Mouse (Mus musculus): ENCODE results near the gene Sycp2. TPM values are rescaled to one million over a fixed set of nuclear protein-coding genes. Genes with fewer than 3 reads are reported as not detected.

The Sycp2 gene
- polyA plus RNA-seq, 1 experiment from 2014 or later = 0.22 TPM

DNA sequence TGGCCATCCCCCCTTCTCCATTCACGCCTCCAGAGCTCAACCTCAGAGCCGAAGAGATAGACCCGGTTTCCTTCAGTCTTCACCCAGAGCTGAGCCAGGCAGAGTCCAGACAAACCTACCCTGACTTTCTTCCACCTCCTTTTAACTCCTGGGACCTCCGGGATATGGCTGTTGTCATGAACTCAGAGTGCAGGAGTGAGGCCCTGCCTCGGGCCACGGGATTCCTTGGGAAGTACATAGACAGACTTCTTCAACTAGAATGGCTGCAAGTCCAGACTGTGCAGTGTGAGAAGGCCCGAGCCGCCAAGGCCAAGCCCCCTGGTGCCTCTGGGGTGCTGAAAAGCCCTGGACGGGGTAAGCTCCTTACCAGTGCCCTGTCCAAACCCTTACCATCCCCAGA, 13.1 kb upstream of the Sycp2 start:
- Histone ChIP-seq H3K4me2 (replicated peaks; ENCODE audit: low read depth, low read length) (no peak overlapping the region), H3K9ac (replicated peaks; ENCODE audit: low read depth, low read length) (no peak overlapping the region), H3K36me3 (ENCODE audit: control insufficient read depth, insufficient read depth, low read length) (peaks cover 4% of the 10 kb centered on the region; the same call in 1 of the 2 replicates), H3K9me3 (ENCODE audit: control insufficient read depth, low read depth, low read length) (no peaks in the 10 kb centered on the region), H3K4me3 (ENCODE audit: low read depth, low read length) (no peak overlapping the region), H3K4me1 (ENCODE audit: control insufficient read depth, insufficient read depth, low read length) (0 out of 2 replicates have a peak, but pooled peaks cover 3% of the 10 kb centered on the region), H3K27ac (ENCODE audit: low read length) (no peak overlapping the region), H3K27me3 (ENCODE audit: control insufficient read depth, insufficient read depth, low read length) (no peaks in the 10 kb centered on the region)
- ATAC-seq (ENCODE audit: insufficient number of reproducible peaks, insufficient read depth, low FRiP score, low read depth) = no peak
- WGBS = 87% methylated on average over 9 of the region's 9 CpGs

DNA sequence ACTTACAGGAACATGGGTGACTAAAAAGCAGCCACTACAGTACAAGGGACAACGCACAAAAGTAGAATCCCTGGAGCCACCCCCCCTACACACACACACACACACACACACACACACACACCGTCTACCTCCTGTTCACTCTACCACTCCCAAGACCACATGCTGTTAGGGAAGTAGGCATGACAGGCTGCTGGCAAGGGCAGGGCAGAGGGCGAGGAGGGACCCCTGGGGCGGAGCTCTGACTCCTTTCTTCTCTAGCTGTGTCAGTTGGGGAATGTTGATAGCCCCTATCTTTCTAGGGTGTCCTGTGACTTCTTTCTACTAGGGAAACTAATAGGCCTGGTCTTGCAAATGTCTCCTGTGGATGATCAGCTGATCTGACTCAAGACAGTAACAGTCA, 9.5 kb upstream of the Sycp2 start:
- H3K4me1 ChIP-seq (ENCODE audit: control insufficient read depth, insufficient read depth, low read length) = peaks cover 12% of the 10 kb centered on the region; the same call in 1 of the 2 replicates
- H3K4me3 ChIP-seq (ENCODE audit: low read depth, low read length) = no peak overlapping the region
- no peaks in the 10 kb centered on the region for H3K27me3 ChIP-seq (ENCODE audit: control insufficient read depth, insufficient read depth, low read length)
- H3K36me3 ChIP-seq (ENCODE audit: control insufficient read depth, insufficient read depth, low read length) = peaks cover 4% of the 10 kb centered on the region; the same call in 1 of the 2 replicates
- no peak overlapping the region for H3K4me2 ChIP-seq (replicated peaks; ENCODE audit: low read depth, low read length)
- WGBS = 81% methylated on average over 4 of the region's 4 CpGs
- H3K27ac ChIP-seq (ENCODE audit: low read length) = no peak overlapping the region
- H3K9me3 ChIP-seq (ENCODE audit: control insufficient read depth, low read depth, low read length) = no peaks in the 10 kb centered on the region
- no peak overlapping the region for H3K9ac ChIP-seq (replicated peaks; ENCODE audit: low read depth, low read length)
- no peak for ATAC-seq (ENCODE audit: insufficient number of reproducible peaks, insufficient read depth, low FRiP score, low read depth)

- Histone ChIP-seq H3K9ac (replicated peaks; ENCODE audit: low read depth, low read length) (no peak overlapping the region), H3K9me3 (ENCODE audit: control insufficient read depth, low read depth, low read length) (no peaks in the 10 kb centered on the region), H3K27ac (ENCODE audit: low read length) (no peak overlapping the region), H3K4me3 (ENCODE audit: low read depth, low read length) (no peak overlapping the region), H3K27me3 (ENCODE audit: control insufficient read depth, insufficient read depth, low read length) (no peaks in the 10 kb centered on the region), H3K36me3 (ENCODE audit: control insufficient read depth, insufficient read depth, low read length) (peaks cover 4% of the 10 kb centered on the region; the same call in 1 of the 2 replicates), H3K4me1 (ENCODE audit: control insufficient read depth, insufficient read depth, low read length) (peaks cover 17% of the 10 kb centered on the region), H3K4me2 (replicated peaks; ENCODE audit: low read depth, low read length) (no peak overlapping the region)
- no peak for ATAC-seq (ENCODE audit: insufficient number of reproducible peaks, insufficient read depth, low FRiP score, low read depth)
- 62% methylated on average over 13 of the region's 13 CpGs for WGBS
These were observed 8.9 kb upstream of the Sycp2 start for GRCm38 (mm10) chr2:178416427-178416826.

GRCm38 (mm10) chr2:178415150-178415448, 7.6 kb upstream of the Sycp2 start:
- peaks cover 4% of the 10 kb centered on the region; the same call in 1 of the 2 replicates for H3K36me3 ChIP-seq (ENCODE audit: control insufficient read depth, insufficient read depth, low read length)
- no peak overlapping the region for H3K9ac ChIP-seq (replicated peaks; ENCODE audit: low read depth, low read length)
- no peaks in the 10 kb centered on the region for H3K9me3 ChIP-seq (ENCODE audit: control insufficient read depth, low read depth, low read length)
- peaks cover 20% of the 10 kb centered on the region for H3K4me1 ChIP-seq (ENCODE audit: control insufficient read depth, insufficient read depth, low read length)
- peak overlapping the region; percentile 58 for H3K27ac ChIP-seq (ENCODE audit: low read length)
- no peak for ATAC-seq (ENCODE audit: insufficient number of reproducible peaks, insufficient read depth, low FRiP score, low read depth)
- H3K27me3 ChIP-seq (ENCODE audit: control insufficient read depth, insufficient read depth, low read length) = no peaks in the 10 kb centered on the region
- H3K4me3 ChIP-seq (ENCODE audit: low read depth, low read length) = peak overlapping the region; percentile 67
- peak overlapping the region; percentile 96 for H3K4me2 ChIP-seq (replicated peaks; ENCODE audit: low read depth, low read length)
- WGBS = 25% methylated on average over 3 of the region's 3 CpGs

DNA sequence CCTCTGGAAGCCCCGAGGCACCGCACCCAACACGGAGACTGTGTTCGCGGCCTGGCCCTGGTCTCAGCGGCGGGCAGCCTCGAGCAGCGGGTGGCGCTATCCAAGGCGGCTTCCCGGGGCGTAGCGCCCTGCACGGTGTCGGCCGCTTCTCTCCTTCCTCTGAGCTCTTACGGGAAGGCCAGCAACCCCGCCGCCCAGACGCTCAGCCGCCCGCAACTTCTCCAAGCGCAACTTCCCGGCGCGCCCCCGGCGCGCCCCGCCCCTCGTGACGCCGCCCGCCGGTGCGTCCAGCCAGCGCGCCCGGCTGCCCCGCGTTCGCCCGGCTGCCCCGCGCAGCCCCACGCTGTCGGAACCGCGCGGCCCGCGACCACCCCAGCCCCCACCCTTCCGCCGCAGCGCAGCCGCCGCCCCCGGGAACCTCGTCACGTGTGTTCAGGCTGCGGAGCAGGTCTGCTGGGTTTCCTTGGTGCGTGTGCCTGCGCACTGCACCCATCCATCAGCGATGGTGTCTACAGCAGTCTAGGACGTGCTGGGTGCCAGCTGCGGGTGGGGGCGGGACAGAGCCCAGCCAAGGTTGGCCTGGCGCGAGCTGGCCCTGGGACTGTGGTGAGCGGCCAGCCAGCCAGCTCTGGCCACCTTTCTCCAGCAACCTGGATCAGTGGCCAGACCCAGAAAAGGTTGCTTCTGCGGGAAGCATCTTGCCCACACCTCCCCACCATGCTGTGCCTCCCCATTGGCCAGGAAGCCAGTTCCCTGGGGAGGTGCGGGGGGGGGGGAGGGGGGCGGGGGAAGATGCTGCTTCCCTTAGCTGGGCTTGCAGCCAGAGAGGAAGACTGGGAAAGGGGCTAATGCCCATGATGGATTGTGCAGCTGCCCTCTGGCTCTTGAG, 7.0 kb upstream of the Sycp2 start, which contains the start of the genes Ppp1r3d and Fam217b:
Gene Ppp1r3d (minus strand): TSS at position 212 of the 889 bp plus-strand sequence.
Gene Fam217b (plus strand): TSS at position 264 of the 889 bp plus-strand sequence.
- peak within 1 kb of the TSS; percentile 60 for H3K9ac ChIP-seq (replicated peaks; ENCODE audit: low read depth, low read length)
- peaks cover 20% of the 10 kb centered on the region for H3K4me1 ChIP-seq (ENCODE audit: control insufficient read depth, insufficient read depth, low read length)
- peak within 1 kb of the TSS; percentile 96 for H3K4me2 ChIP-seq (replicated peaks; ENCODE audit: low read depth, low read length)
- ATAC-seq (ENCODE audit: insufficient number of reproducible peaks, insufficient read depth, low FRiP score, low read depth) = peak; percentile 82
- peak within 1 kb of the TSS; percentile 67 for H3K4me3 ChIP-seq (ENCODE audit: low read depth, low read length)
- H3K9me3 ChIP-seq (ENCODE audit: control insufficient read depth, low read depth, low read length) = no peaks in the 10 kb centered on the region
- H3K27ac ChIP-seq (ENCODE audit: low read length) = peak within 1 kb of the TSS; percentile 58
- under 1% methylated on average over 71 of the region's 74 CpGs for WGBS
- peaks cover 4% of the 10 kb centered on the region; the same call in 1 of the 2 replicates for H3K36me3 ChIP-seq (ENCODE audit: control insufficient read depth, insufficient read depth, low read length)
- H3K27me3 ChIP-seq (ENCODE audit: control insufficient read depth, insufficient read depth, low read length) = no peaks in the 10 kb centered on the region

DNA sequence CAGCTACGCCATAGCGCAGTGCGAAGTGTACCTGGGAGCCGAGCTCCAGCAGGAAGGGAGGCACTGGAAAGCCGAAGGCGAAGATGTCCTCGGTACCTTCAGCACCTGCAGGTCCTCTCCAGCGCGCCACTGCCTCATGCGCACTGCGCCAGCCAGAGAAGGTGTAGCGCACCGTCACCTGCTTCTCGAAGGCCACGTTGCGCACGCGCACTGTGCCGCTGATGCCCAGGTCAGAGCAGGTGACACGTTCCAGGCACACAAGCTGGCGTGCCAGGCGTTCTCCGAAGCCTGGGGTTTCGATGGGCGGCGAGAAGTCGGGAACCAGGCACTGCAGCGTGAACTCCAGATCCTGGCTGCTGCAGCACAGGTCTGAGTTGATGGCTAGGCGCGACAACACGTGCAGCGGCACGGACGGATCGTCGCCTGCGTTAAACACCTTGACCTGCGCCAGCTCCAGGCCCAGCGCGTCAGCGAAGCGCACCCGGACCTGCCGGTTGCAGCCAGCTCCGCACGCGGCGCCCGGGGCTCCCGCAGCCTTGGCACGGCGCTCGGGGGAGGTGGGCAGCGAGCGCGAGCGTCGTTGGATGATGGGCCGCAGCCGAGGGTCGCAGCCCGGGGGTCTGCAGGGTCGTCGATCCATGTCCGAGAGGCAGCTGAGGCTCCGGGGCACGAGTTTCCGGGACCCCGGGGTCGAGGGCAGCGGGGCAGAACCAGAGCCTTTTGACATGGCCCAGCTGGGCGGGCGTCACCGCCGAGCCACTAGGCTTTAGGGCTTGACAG, 6.2 kb upstream of the Sycp2 start:
- no peaks in the 10 kb centered on the region for H3K27me3 ChIP-seq (ENCODE audit: control insufficient read depth, insufficient read depth, low read length)
- H3K4me2 ChIP-seq (replicated peaks; ENCODE audit: low read depth, low read length) = peak overlapping the region; percentile 96
- no peak overlapping the region for H3K27ac ChIP-seq (ENCODE audit: low read length)
- 18% methylated on average over 73 of the region's 75 CpGs for WGBS
- peaks cover 20% of the 10 kb centered on the region for H3K4me1 ChIP-seq (ENCODE audit: control insufficient read depth, insufficient read depth, low read length)
- no peaks in the 10 kb centered on the region for H3K9me3 ChIP-seq (ENCODE audit: control insufficient read depth, low read depth, low read length)
- peak overlapping the region; percentile 60 for H3K9ac ChIP-seq (replicated peaks; ENCODE audit: low read depth, low read length)
- H3K4me3 ChIP-seq (ENCODE audit: low read depth, low read length) = peak overlapping the region; percentile 67
- ATAC-seq (ENCODE audit: insufficient number of reproducible peaks, insufficient read depth, low FRiP score, low read depth) = no peak
- H3K36me3 ChIP-seq (ENCODE audit: control insufficient read depth, insufficient read depth, low read length) = peaks cover 4% of the 10 kb centered on the region; the same call in 1 of the 2 replicates

- Histone ChIP-seq H3K9me3 (ENCODE audit: control insufficient read depth, low read depth, low read length) (no peaks in the 10 kb centered on the region), H3K9ac (replicated peaks; ENCODE audit: low read depth, low read length) (no peak overlapping the region), H3K27me3 (ENCODE audit: control insufficient read depth, insufficient read depth, low read length) (no peaks in the 10 kb centered on the region), H3K36me3 (ENCODE audit: control insufficient read depth, insufficient read depth, low read length) (peaks cover 3% of the 10 kb centered on the region; the same call in 1 of the 2 replicates), H3K4me3 (ENCODE audit: low read depth, low read length) (peak overlapping the region; percentile 67), H3K4me2 (replicated peaks; ENCODE audit: low read depth, low read length) (peak overlapping the region; percentile 96), H3K4me1 (ENCODE audit: control insufficient read depth, insufficient read depth, low read length) (peaks cover 20% of the 10 kb centered on the region), H3K27ac (ENCODE audit: low read length) (no peak overlapping the region)
- WGBS = 54% methylated on average over 13 of the region's 13 CpGs
- ATAC-seq (ENCODE audit: insufficient number of reproducible peaks, insufficient read depth, low FRiP score, low read depth) = no peak
These were observed 5.6 kb upstream of the Sycp2 start for GRCm38 (mm10) chr2:178413081-178413480.

- Histone ChIP-seq H3K27ac (ENCODE audit: low read length) (no peak overlapping the region), H3K4me2 (replicated peaks; ENCODE audit: low read depth, low read length) (peak overlapping the region; percentile 96; the same call in 1 of the 2 replicates), H3K4me1 (ENCODE audit: control insufficient read depth, insufficient read depth, low read length) (peaks cover 20% of the 10 kb centered on the region), H3K36me3 (ENCODE audit: control insufficient read depth, insufficient read depth, low read length) (no peaks in the 10 kb centered on the region; the same call in 1 of the 2 replicates), H3K4me3 (ENCODE audit: low read depth, low read length) (no peak overlapping the region), H3K9ac (replicated peaks; ENCODE audit: low read depth, low read length) (no peak overlapping the region), H3K9me3 (ENCODE audit: control insufficient read depth, low read depth, low read length) (peaks cover 1% of the 10 kb centered on the region; the same call in 1 of the 2 replicates), H3K27me3 (ENCODE audit: control insufficient read depth, insufficient read depth, low read length) (no peaks in the 10 kb centered on the region)
- no peak for ATAC-seq (ENCODE audit: insufficient number of reproducible peaks, insufficient read depth, low FRiP score, low read depth)
- 47% methylated on average over 6 of the region's 6 CpGs for WGBS
These were observed 5.1 kb upstream of the Sycp2 start for GRCm38 (mm10) chr2:178412598-178412997.
